Mouse (Mus musculus) embryo, embryonic 10.5 days (tissue): ENCODE data around the gene Cyb561d1.

Experiments
- DNase-seq: peaks from one replicate; pipeline ENCODE4 v3.0.0-alpha.2; 2015; ENCODE audit warnings: low spot score

The Cyb561d1 gene

GRCm38 (mm10) chr3:108167499-108167898 lies 33.5 kb downstream of the Cyb561d1 start:
- peak; percentile 39 for DNase-seq

- DNase-seq: peak; percentile 83
Measured at GRCm38 (mm10) chr3:108166486-108167211, 34.4 kb downstream of the Cyb561d1 start.

GRCm38 (mm10) chr3:108165532-108166315 lies 35.3 kb downstream of the Cyb561d1 start:
- DNase-seq: peak; percentile 68

GRCm38 (mm10) chr3:108164807-108165206 lies 36.2 kb downstream of the Cyb561d1 start:
- peak; percentile 95 for DNase-seq

- DNase-seq: no peak
Measured at GRCm38 (mm10) chr3:108164091-108164490, 36.9 kb downstream of the Cyb561d1 start.

GRCm38 (mm10) chr3:108158383-108159037 lies 42.5 kb downstream of the Cyb561d1 start:
- no peak for DNase-seq

GRCm38 (mm10) chr3:108154656-108155055 lies 46.4 kb downstream of the Cyb561d1 start, which contains the start of gene Gpr61:
TSS of gene Gpr61 (minus strand) at chr3:108154882.
- no peak for DNase-seq

- no peak for DNase-seq
Measured at GRCm38 (mm10) chr3:108152290-108152689, 48.7 kb downstream of the Cyb561d1 start.

GRCm38 (mm10) chr3:108147386-108148235 lies 53.4 kb downstream of the Cyb561d1 start:
- DNase-seq: peak; percentile 95

GRCm38 (mm10) chr3:108146671-108147070 lies 54.3 kb downstream of the Cyb561d1 start:
- no peak for DNase-seq
